Mouse (Mus musculus): ENCODE results near the gene Gm37419. TPM values are rescaled to one million over a fixed set of nuclear protein-coding genes. Genes with fewer than 3 reads are reported as not detected.

Gene Gm37419
- total RNA-seq, 2 experiments from 2014 or later, result not detected

DNA sequence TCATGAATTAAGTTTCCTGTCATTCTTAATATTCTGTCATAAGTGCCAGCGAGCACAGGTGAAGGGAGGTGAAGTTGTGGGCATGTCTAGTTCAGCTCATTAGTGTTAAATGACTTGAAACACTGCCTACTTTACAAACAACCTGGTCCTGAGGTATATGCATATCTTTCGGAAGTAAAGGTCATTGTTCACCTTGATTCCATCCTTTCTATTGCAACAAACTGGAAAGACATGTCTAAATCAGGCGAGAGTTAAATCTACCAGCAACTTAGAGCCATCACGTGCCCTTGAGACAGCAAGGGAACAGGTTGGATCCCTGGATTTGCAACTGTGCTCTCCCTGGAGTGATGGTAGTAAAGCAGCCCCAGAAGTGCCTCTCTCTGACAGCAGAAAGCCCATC is 34.3 kb downstream of the Gm37419 start:
- TF ChIP-seq CTCF (conservative IDR thresholded peaks at IDR 0.05), result no peak

DNA sequence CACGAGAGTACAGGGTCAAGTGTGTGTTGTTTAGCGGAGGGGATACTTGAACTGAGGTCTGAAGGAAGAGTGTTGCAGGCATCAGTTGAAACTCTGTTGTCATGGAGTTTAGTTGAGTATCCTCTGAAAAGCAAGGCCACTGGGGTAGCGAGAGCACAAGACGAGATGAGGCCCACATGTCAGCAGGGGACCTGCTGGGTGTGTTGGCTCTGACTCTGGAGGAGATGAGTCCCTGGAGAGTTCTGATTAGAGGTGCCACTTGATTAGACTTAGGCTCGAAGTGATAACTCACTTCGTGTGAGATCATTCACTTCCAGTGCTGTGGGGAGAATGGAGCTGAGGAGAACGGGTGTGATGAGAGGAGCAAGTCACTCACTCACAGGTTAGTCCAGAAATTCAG is 37.2 kb downstream of the Gm37419 start:
- H3K4me3 ChIP-seq, result no peak overlapping the region
- no peak for DNase-seq (ENCODE audit: low spot score in 2 of 2)
- TF ChIP-seq CTCF (conservative IDR thresholded peaks at IDR 0.05), result no peak
- no peak overlapping the region for H3K27ac ChIP-seq

More for the DNA sequence above, 34.3 kb downstream of the Gm37419 start:
- Histone ChIP-seq H3K27ac (no peak overlapping the region), H3K4me3 (no peak overlapping the region)
- DNase-seq (ENCODE audit: low spot score in 2 of 2), result no peak

DNA sequence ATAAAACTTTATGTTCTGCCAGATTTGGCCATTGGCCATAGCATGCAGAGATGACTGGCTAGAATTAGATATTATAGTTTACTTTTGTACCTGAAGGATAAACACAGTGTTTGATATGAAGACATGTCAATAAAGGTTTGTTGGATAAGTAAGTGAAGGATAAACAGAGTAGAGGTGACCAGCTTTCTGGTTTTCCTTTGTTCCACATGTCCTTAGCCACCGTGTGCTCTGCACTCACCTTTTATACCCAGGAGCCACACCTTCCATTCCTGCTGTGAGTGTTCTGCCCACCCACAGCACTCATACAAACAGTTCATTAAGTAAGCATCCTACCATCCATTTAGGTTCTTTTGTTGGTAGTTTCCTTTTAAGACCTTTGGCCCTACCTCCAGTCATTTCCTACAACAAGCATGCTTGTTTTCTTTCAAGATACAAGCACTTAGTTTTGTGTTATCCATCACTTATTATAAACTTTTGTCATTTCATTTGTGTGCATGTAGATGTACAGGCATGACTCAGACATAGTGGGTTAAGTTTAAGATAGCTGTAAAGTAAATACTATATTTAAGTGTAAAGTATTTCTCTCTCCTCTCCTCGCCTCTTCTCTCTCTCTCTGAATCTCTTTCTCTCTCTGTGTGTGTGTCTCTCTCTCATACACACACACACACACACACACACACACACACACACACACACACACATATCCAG is 41.8 kb downstream of the Gm37419 start:
- Histone ChIP-seq H3K4me3 (no peak overlapping the region), H3K27ac (no peak overlapping the region)
- no peak for TF ChIP-seq CTCF (conservative IDR thresholded peaks at IDR 0.05)
- no peak for DNase-seq (ENCODE audit: low spot score in 2 of 2)

DNA sequence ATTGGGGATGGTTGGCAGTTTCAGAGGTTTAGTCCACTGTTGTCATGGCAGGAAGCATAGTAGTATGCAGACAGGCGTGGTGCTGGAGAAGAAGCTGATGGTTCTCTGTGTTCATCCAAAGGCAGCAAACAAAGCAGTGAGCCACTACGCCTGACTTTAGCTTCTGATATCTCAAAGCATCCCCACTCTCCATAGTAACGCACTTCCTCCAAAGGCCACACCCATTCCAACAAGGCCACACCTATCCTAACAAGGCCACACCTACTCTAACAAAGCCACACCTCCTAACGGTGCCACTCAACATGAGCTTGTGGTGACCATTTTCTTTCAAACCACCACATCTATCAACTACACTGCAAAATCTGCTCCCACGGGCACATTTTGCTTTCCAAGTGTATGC is 45.0 kb downstream of the Gm37419 start:
- Histone ChIP-seq H3K27ac (no peak overlapping the region), H3K4me3 (no peak overlapping the region)
- TF ChIP-seq CTCF (conservative IDR thresholded peaks at IDR 0.05), result no peak
- DNase-seq (ENCODE audit: low spot score in 2 of 2), result no peak

DNA sequence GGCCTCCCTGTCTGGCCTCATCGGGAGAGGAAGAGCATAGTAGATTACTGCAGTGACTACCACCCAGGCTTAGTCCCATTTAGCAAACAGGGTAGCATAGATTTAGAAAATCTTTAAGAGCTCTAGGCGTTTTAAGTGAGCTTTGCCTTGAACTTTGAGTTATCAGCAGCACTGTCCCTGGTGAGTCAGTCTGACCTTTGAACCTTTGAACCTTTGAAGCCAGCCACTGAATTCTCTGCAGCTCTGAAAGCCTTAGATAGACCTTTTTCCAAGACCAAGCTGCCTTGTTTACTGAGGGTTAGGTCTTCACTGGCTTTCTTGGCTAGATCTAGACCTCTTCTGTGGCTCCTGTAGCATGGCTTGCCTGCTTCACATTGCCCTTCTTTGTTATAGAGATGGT is 46.2 kb downstream of the Gm37419 start:
- H3K27ac ChIP-seq, result no peak overlapping the region
- no peak for TF ChIP-seq CTCF (conservative IDR thresholded peaks at IDR 0.05)
- no peak overlapping the region for H3K4me3 ChIP-seq
- no peak for DNase-seq (ENCODE audit: low spot score in 2 of 2)

DNA sequence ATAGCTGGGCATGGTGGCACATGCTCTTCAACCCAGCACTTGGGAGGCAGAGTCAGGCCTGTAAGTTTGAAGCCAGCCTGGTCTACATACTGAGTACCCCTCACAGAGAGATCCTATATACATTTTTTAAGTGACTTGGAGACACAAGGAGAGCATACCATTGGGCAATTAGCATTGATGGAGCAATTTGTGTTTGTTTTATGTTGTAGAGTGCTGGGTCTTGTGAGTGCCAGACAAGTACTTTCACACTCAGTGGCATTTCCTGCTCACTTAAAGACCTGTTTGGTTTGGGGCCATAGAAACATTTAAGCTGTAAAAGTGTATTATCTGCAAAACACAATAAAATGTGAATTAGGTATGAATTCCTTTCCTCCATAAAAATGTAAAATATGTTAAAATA is 47.5 kb downstream of the Gm37419 start:
- no peak overlapping the region for H3K4me3 ChIP-seq
- no peak for TF ChIP-seq CTCF (conservative IDR thresholded peaks at IDR 0.05)
- no peak for DNase-seq (ENCODE audit: low spot score in 2 of 2)
- no peak overlapping the region for H3K27ac ChIP-seq

DNA sequence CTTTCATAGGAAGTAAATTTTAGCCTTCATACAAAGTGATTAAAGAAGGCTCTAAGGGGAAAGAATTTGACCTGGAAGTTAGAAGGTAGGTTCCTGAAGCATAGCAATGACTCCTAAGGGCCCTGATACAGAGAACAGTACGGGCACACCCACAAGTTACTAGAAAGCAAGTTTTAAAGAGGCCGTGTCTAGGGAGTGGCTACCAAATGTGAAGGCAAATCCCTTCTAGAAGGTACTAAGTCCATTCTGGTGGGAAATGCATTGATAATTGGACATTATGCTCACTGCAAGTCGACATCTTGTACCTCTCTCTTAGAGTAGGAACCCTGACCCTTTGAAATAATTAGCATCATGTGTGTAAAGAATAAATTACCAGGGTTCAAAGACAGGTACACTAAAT is 48.1 kb downstream of the Gm37419 start:
- Histone ChIP-seq H3K4me3 (no peak overlapping the region), H3K27ac (no peak overlapping the region)
- DNase-seq (ENCODE audit: low spot score in 2 of 2), result no peak
- no peak for TF ChIP-seq CTCF (conservative IDR thresholded peaks at IDR 0.05)

Other genes starting within 250 kb of the Gm37419 start
- gene Sst, start 97.5 kb upstream of the Gm37419 start, total RNA-seq (2021), result 100 to 1,000 TPM; 395 TPM
- under 1 TPM; 0.32 to 0.54 TPM for gene Rtp2, start 56.1 kb upstream of the Gm37419 start, total RNA-seq (2021)
- 10 to 100 TPM; 56.8 to 61.5 TPM for gene Bcl6, start 370 bp downstream of the Gm37419 start, total RNA-seq (2021)

Measured in layer of hippocampus, adult 2 months (tissue).